Mouse (Mus musculus): ENCODE measurements at regions not wholly inside any gene's neighbourhood (a gene's known extent, or its start where the extent isn't known, plus 50 kb on each side); places are given as distances from the start of the nearest gene placed in this dataset.

DNA sequence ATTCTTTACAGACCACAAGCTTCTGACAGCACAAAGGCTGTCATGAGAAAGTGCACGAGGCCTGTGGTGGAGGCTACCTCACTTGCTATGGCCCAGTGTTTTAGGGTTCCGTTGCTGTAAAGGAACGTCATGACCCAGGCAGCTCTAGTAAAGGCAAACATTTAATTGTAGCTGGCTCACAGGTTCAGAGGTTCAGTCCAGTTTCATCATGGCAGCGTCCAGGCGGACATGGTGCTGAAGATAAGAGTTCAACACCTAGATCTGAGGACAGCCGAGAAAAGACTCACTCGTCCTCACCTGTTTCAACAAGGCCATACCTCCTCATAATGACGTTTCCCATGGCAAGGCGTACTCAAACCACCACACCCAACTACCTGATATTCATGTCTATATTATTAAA, 132.7 kb upstream of the Foxn2 start:
- TF ChIP-seq CTCF (IDR thresholded peaks at IDR 0.05; ENCODE audit: extremely low read depth, insufficient read length, insufficient replicate concordance, low read depth, low read length) (no peak), POLR2A (IDR thresholded peaks at IDR 0.05; ENCODE audit: low read depth, low read length) (no peak)

All from small intestine, adult 2 months (tissue).